Mouse (Mus musculus): ENCODE measurements at regions not wholly inside any gene's neighbourhood (a gene's known extent, or its start where the extent isn't known, plus 50 kb on each side); places are given as distances from the start of the nearest gene placed in this dataset.

DNA sequence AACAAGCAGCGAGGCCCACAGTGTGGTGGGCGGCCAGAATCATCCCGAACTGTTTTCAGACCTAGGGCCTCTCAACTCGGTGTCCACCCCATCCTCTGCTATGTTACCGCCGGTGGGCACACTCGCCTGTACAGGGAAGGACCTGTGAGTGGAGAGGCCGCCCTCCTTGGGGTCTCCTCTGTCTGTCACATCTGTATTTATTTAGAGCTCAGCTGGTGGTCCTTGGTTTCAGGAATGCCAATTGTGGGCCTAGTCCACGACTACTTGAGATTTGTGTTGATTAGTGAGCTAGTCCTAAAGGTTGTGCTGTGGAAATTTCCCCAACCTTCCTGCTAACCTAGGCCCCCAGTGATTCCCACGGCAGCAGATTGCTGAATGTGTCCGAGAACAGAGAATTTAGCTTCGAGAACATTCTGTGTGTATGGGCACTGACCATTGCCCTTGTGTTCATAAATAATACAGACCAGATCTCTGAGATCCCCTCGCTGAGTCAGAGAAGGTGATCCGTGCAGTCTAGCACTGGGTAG lies 113.1 kb upstream of the Six2 start:
- Histone ChIP-seq H3K4me3 (replicated peaks) (no peak overlapping the region), H3K36me3 (ENCODE audit: control insufficient read depth) (no peaks in the 10 kb centered on the region), H3K9me3 (ENCODE audit: control insufficient read depth, low read length) (no peaks in the 10 kb centered on the region; the same call in 1 of the 2 replicates), H3K27me3 (ENCODE audit: control insufficient read depth) (peaks cover 97% of the 10 kb centered on the region), H3K4me1 (ENCODE audit: control insufficient read depth) (no peaks in the 10 kb centered on the region)
- TF ChIP-seq TAL1 (IDR thresholded peaks at IDR 0.05; ENCODE audit: low read length) (no peak), GATA1 (IDR thresholded peaks at IDR 0.05; ENCODE audit: low read length) (no peak)

DNA sequence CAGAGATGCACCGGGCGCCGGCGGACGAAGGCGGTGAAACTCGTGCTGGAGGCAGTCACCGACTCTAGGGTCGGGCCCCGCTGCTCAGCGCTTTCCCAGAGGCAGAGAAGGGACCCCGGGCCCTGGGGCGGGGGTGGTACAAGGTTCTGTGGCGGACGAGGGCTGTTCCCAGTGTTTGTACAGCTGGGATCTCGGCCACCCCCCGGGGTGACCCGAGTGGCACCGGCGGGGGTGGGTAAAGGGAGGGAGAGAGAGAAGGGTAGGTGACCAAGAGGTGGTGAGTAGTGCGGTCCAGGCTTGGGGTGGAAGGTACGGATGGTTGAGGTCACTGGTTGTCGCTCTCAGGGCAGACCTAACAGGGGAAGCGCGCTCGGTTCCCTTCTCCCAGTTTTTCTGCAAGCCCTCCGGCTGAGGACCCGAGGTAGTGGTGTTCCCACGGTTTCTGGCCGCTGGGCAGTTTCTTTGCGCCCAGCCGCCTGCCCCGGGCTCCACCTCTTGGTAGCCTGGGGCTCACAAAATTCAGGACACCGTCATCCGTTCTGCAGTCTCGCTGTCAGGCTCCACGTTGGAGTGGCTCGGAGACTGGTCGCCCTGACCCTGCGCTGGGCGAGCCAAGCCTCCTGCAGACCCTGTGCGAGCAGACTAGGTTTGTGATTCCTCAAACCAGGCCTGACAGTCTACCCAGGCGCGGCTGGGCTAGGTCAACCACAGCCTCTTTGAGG lies 112.4 kb upstream of the Six2 start:
- Histone ChIP-seq H3K4me3 (replicated peaks) (no peak overlapping the region), H3K4me1 (ENCODE audit: control insufficient read depth) (no peaks in the 10 kb centered on the region), H3K36me3 (ENCODE audit: control insufficient read depth) (no peaks in the 10 kb centered on the region), H3K9me3 (ENCODE audit: control insufficient read depth, low read length) (no peaks in the 10 kb centered on the region; the same call in 1 of the 2 replicates), H3K27me3 (ENCODE audit: control insufficient read depth) (peaks cover 97% of the 10 kb centered on the region)
- no peak for TF ChIP-seq TAL1 (IDR thresholded peaks at IDR 0.05; ENCODE audit: low read length)
- TF ChIP-seq GATA1 (IDR thresholded peaks at IDR 0.05; ENCODE audit: low read length), result no peak

DNA sequence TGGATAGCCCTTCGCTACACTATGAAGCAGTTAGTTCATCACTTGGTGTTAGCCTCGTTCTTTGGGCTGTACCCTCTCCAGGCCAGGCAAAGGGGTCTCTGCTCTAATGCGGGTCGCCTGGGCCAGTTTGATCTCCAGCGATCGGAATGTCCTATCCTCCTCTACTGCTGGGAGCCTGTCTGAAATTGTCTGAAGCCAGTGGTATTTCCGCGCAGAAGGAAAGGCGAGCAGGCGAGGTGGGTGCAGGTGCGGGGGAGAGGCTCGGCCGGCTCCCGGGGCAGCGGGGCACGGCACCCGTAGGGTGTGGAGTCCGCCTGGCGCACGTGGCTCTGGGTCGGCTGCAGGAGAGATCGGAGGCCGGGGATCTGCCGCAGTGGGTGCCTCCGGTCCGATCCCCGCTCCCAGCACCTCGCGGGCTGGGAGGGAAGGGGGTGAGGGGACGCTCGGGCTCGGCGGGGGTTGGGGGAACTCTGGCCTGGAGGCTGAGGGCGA lies 111.8 kb upstream of the Six2 start:
- H3K4me3 ChIP-seq (replicated peaks), result no peak overlapping the region
- no peaks in the 10 kb centered on the region; the same call in 1 of the 2 replicates for H3K9me3 ChIP-seq (ENCODE audit: control insufficient read depth, low read length)
- no peaks in the 10 kb centered on the region for H3K36me3 ChIP-seq (ENCODE audit: control insufficient read depth)
- no peaks in the 10 kb centered on the region for H3K4me1 ChIP-seq (ENCODE audit: control insufficient read depth)
- H3K27me3 ChIP-seq (ENCODE audit: control insufficient read depth), result peaks cover 94% of the 10 kb centered on the region
- no peak for TF ChIP-seq GATA1 (IDR thresholded peaks at IDR 0.05; ENCODE audit: low read length)
- no peak for TF ChIP-seq TAL1 (IDR thresholded peaks at IDR 0.05; ENCODE audit: low read length)

DNA sequence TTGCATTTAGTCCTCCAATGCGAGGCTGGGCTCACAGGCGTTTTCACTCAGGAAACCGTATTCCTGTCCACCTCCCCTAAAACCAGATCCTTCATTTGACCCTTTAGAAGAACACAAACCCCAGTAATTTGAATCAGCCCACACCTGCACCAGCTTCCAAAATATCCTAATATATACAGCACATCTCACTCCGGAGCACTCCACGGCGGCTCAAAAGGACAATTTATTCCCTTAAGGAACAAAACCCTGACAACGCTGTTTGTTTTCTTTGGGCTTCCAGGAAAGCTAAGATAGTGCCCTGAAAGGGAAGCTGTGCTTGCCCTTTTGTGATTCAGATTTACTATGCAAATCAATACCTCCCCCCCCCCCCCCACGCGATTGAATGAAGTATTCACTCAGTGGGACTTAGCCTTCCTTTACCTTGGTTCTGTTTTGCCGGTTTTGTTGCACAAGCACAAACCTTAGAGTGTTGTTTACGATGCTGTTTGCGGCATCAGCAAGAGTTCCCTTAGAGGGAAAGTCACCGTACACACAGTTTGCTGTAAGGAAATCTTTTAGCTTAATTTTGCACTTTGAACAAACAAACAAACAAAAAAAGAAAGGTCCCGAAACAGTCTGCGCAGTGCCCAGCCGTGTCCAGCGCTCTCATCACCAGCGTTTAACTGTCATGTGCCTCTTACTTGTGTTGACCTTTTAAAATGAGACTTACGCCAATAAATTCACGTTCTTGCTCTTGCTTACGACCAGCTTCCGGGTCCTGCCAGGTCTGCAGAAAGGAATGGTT lies 111.2 kb upstream of the Six2 start:
- Histone ChIP-seq H3K4me3 (replicated peaks) (no peak overlapping the region), H3K27me3 (ENCODE audit: control insufficient read depth) (peaks cover 94% of the 10 kb centered on the region), H3K4me1 (ENCODE audit: control insufficient read depth) (no peaks in the 10 kb centered on the region), H3K9me3 (ENCODE audit: control insufficient read depth, low read length) (no peaks in the 10 kb centered on the region; the same call in 1 of the 2 replicates), H3K36me3 (ENCODE audit: control insufficient read depth) (no peaks in the 10 kb centered on the region)
- TF ChIP-seq TAL1 (IDR thresholded peaks at IDR 0.05; ENCODE audit: low read length) (no peak), GATA1 (IDR thresholded peaks at IDR 0.05; ENCODE audit: low read length) (no peak)

DNA sequence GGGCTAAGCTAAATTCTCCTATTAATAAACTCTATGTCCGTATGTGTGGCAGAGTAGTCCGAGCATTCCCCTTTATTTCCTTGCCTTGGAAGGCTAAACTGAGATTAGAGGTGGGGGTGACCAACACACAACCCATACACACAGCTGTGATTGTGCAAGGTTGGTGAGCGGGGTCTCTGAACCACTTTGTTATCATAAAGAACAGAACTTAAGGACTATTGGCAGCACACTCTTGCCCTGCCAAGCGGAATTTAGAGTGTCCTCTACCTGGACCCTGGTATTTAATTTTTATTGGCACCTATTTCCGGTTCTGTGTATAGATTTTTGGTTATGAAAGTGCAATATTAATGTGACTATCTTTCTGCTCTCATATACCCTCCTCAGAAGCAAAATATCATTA lies 109.7 kb upstream of the Six2 start:
- H3K27me3 ChIP-seq (ENCODE audit: control insufficient read depth), result peaks cover 95% of the 10 kb centered on the region
- H3K9me3 ChIP-seq (ENCODE audit: control insufficient read depth, low read length), result no peaks in the 10 kb centered on the region; the same call in 1 of the 2 replicates
- H3K4me3 ChIP-seq (replicated peaks), result no peak overlapping the region
- TF ChIP-seq GATA1 (IDR thresholded peaks at IDR 0.05; ENCODE audit: low read length) (no peak), TAL1 (IDR thresholded peaks at IDR 0.05; ENCODE audit: low read length) (no peak)
- H3K36me3 ChIP-seq (ENCODE audit: control insufficient read depth), result no peaks in the 10 kb centered on the region
- no peaks in the 10 kb centered on the region for H3K4me1 ChIP-seq (ENCODE audit: control insufficient read depth)

DNA sequence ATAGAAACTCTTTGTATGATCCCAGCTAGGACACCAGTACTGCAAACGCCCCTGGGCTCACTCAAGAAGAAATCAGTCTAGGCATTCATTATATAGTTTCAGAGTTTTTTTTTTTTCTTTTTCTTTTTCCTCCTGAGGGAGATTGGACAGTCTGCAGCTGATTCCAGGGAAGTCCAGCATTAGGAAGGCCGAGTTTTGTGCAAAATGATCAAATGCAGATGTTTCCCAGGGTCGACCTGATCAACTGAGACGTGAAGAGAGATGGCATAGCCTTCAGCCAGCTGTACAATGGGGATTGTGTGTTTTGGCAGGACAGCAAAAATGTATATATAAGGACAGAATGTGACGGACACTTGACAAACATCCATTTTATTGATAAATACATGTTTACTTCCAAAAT lies 107.7 kb upstream of the Six2 start:
- no peak overlapping the region for H3K4me3 ChIP-seq (replicated peaks)
- TF ChIP-seq TAL1 (IDR thresholded peaks at IDR 0.05; ENCODE audit: low read length) (no peak), GATA1 (IDR thresholded peaks at IDR 0.05; ENCODE audit: low read length) (no peak)
- no peaks in the 10 kb centered on the region for H3K4me1 ChIP-seq (ENCODE audit: control insufficient read depth)
- H3K27me3 ChIP-seq (ENCODE audit: control insufficient read depth), result peaks cover 93% of the 10 kb centered on the region
- H3K9me3 ChIP-seq (ENCODE audit: control insufficient read depth, low read length), result no peaks in the 10 kb centered on the region; the same call in 1 of the 2 replicates
- no peaks in the 10 kb centered on the region for H3K36me3 ChIP-seq (ENCODE audit: control insufficient read depth)

GRCm38 (mm10) chr17:85785625-85786294 lies 97.7 kb upstream of the Six2 start:
- no peaks in the 10 kb centered on the region for H3K36me3 ChIP-seq (ENCODE audit: control insufficient read depth)
- no peaks in the 10 kb centered on the region for H3K9me3 ChIP-seq (ENCODE audit: control insufficient read depth, low read length)
- peaks cover 13% of the 10 kb centered on the region for H3K27me3 ChIP-seq (ENCODE audit: control insufficient read depth)
- TF ChIP-seq GATA1 (IDR thresholded peaks at IDR 0.05; ENCODE audit: low read length), result no peak
- TF ChIP-seq TAL1 (IDR thresholded peaks at IDR 0.05; ENCODE audit: low read length), result no peak
- peaks cover 9% of the 10 kb centered on the region for H3K4me1 ChIP-seq (ENCODE audit: control insufficient read depth)
- no peak overlapping the region for H3K4me3 ChIP-seq (replicated peaks)

GRCm38 (mm10) chr17:85780477-85780876 lies 92.4 kb upstream of the Six2 start:
- TF ChIP-seq TAL1 (IDR thresholded peaks at IDR 0.05; ENCODE audit: low read length), result no peak
- TF ChIP-seq GATA1 (IDR thresholded peaks at IDR 0.05; ENCODE audit: low read length), result no peak
- H3K27me3 ChIP-seq (ENCODE audit: control insufficient read depth), result peaks cover 10% of the 10 kb centered on the region
- no peaks in the 10 kb centered on the region; the same call in 1 of the 2 replicates for H3K9me3 ChIP-seq (ENCODE audit: control insufficient read depth, low read length)

More at GRCm38 (mm10) chr17:85780477-85780876, 92.4 kb upstream of the Six2 start:
- Histone ChIP-seq H3K36me3 (ENCODE audit: control insufficient read depth) (no peaks in the 10 kb centered on the region), H3K4me3 (replicated peaks) (no peak overlapping the region), H3K4me1 (ENCODE audit: control insufficient read depth) (peaks cover 22% of the 10 kb centered on the region)

All from erythroblast, embryonic 14.5 days (primary cell).